Mouse (Mus musculus) cerebellum, adult 2 months (tissue): ENCODE measurements at regions not wholly inside any gene's neighbourhood (a gene's known extent, or its start where the extent isn't known, plus 50 kb on each side); places are given as distances from the start of the nearest gene placed in this dataset.

Experiments
- DNase-seq, 2 experiments: peaks; one replicate each; pipeline ENCODE4 v3.0.0; 2021
- H3K27ac ChIP-seq: fragments of 200-500 bp; 2 replicates; pipeline ENCODE4 v1.5.1; 2012; ENCODE audit warnings: low read length, control low read depth, inconsistent platforms; ENCODE audit not compliant: insufficient read depth
- H3K27me3 ChIP-seq: fragments of 200-500 bp; 2 replicates; pipeline ENCODE4 v1.6.1; 2012; ENCODE audit warnings: inconsistent platforms, mild to moderate bottlenecking, low read length, moderate library complexity; ENCODE audit not compliant: control insufficient read depth, insufficient read depth
- H3K4me1 ChIP-seq: fragments of 200-500 bp; 2 replicates; pipeline ENCODE4 v1.6.1; 2011; ENCODE audit warnings: low read length; ENCODE audit not compliant: control insufficient read depth, insufficient read depth
- H3K4me3 ChIP-seq: fragments of 200-500 bp; replicated peaks from 2 replicates; pipeline ENCODE3; 2011; ENCODE audit warnings: mild to moderate bottlenecking, low read depth, low read length, control low read depth; ENCODE audit not compliant: insufficient read depth
- CTCF ChIP-seq: fragments of 200-500 bp; IDR thresholded peaks from 2 replicates; pipeline ENCODE4 v1.5.1; 2011; ENCODE audit warnings: low read depth, mild to moderate bottlenecking, control low read depth, low read length, moderate library complexity, borderline replicate concordance; ENCODE audit not compliant: insufficient read depth
- POLR2A ChIP-seq: fragments of 200-500 bp; IDR thresholded peaks from 2 replicates; pipeline ENCODE4 v1.6.1; 2011; ENCODE audit warnings: low read length, control low read depth, borderline replicate concordance; ENCODE audit not compliant: insufficient read depth
- WGBS: fragments of 180-500 bp; shearing (Covaris S2); methylation state at CpG from one replicate; pipeline ENCODE4 v1.1.7; 2018; 5-methylcytosine and 5-hydroxymethylcytosine counted together

- Histone ChIP-seq H3K4me3 (no peak overlapping the region), H3K27ac (no peak overlapping the region), H3K27me3 (no peaks in the 10 kb centered on the region), H3K4me1 (peaks cover 6% of the 10 kb centered on the region; the same call in 1 of the 2 replicates)
- TF ChIP-seq CTCF (no peak), POLR2A (no peak)
- WGBS = 90% methylated on average over 3 of the region's 3 CpGs
- no peak for DNase-seq
These were observed 338.0 kb upstream of the Auts2 start for GRCm38 (mm10) chr5:132881170-132881569.

- TF ChIP-seq POLR2A = no peak
- TF ChIP-seq CTCF = no peak
- WGBS = 74% methylated on average over 6 of the region's 6 CpGs
- no peak overlapping the region for H3K27ac ChIP-seq
These were observed 333.2 kb upstream of the Auts2 start for GRCm38 (mm10) chr5:132876336-132876840.

DNA sequence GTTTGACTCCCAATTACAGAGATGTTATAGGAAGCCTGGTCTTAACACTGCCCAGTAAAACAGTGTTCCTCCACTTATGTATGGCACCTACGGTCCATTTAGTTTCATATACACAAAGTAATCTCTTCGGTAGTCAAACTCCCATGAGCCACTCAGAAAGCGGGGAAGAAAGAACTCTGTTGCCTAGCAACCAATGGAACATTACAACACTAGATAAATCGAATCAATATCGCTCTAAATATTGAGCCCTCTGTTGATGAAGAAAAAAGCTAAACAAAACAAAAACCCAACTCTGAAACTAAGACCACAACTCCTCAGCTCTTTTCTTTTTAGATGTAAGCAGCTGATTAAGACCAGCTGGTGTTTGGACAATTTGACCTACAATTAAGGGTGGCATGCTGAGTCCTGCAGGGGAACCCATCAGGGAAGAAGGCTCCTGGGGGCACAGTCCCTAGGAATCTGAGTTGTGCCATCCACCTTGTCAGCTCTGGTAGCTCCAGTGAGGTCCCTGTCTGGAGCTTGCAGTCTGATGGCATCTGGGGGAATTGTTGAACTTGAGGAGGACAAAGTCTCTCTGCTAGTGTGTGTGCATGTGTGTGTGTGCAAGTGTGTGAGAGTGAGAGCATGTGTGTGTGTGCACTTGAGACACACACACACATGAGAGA, 315.8 kb upstream of the Auts2 start:
- WGBS = 86% methylated on average over 5 of the region's 5 CpGs
- no peaks in the 10 kb centered on the region; the same call in 1 of the 2 replicates for H3K4me1 ChIP-seq
- H3K27me3 ChIP-seq = no peaks in the 10 kb centered on the region
- H3K4me3 ChIP-seq = no peak overlapping the region
- no peak for TF ChIP-seq CTCF
- TF ChIP-seq POLR2A = no peak
- no peak for DNase-seq
- H3K27ac ChIP-seq = no peak overlapping the region

More at GRCm38 (mm10) chr5:132876336-132876840, 333.2 kb upstream of the Auts2 start:
- Histone ChIP-seq H3K4me1 (no peaks in the 10 kb centered on the region; the same call in 1 of the 2 replicates), H3K27me3 (no peaks in the 10 kb centered on the region), H3K4me3 (no peak overlapping the region)
- DNase-seq = no peak

GRCm38 (mm10) chr5:132855619-132856510, 312.7 kb upstream of the Auts2 start:
- Histone ChIP-seq H3K27me3 (no peaks in the 10 kb centered on the region), H3K4me3 (no peak overlapping the region), H3K4me1 (no peaks in the 10 kb centered on the region; the same call in 1 of the 2 replicates), H3K27ac (no peak overlapping the region)
- peak in 1 of 2 experiments; percentile 32 for DNase-seq
- TF ChIP-seq POLR2A (no peak), CTCF (no peak)
- WGBS = 59% methylated on average over 4 of the region's 4 CpGs

DNA sequence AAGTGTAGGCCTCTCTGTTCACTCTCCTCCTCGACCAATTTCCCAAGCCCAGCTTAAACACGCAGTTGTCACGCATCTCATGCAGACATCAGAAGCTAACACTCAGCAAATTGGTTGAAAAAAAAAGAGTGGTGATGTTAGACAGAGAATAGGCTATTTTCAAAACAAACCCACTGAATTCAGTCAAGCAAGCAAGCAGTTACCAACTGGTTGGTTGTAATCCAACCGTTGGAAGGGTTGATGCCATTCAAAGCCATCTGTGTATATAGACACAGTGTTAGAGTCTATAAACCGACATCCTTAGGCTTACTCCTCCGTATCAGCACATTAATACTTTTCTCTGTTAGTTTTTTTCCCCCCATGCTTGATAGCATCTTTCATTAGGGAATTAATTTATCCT, 307.6 kb upstream of the Auts2 start:
- no peak for DNase-seq
- Histone ChIP-seq H3K4me1 (no peaks in the 10 kb centered on the region), H3K27ac (no peak overlapping the region), H3K4me3 (no peak overlapping the region), H3K27me3 (no peaks in the 10 kb centered on the region; the same call in 1 of the 2 replicates)
- no peak for TF ChIP-seq POLR2A
- TF ChIP-seq CTCF = no peak
- WGBS = 71% methylated on average over 6 of the region's 6 CpGs

GRCm38 (mm10) chr5:132848086-132848485, 304.9 kb upstream of the Auts2 start:
- WGBS = 63% methylated on average over 3 of the region's 3 CpGs
- Histone ChIP-seq H3K27me3 (no peaks in the 10 kb centered on the region; the same call in 1 of the 2 replicates), H3K27ac (no peak overlapping the region), H3K4me3 (no peak overlapping the region), H3K4me1 (no peaks in the 10 kb centered on the region)
- TF ChIP-seq CTCF (no peak), POLR2A (no peak)
- no peak for DNase-seq

DNA sequence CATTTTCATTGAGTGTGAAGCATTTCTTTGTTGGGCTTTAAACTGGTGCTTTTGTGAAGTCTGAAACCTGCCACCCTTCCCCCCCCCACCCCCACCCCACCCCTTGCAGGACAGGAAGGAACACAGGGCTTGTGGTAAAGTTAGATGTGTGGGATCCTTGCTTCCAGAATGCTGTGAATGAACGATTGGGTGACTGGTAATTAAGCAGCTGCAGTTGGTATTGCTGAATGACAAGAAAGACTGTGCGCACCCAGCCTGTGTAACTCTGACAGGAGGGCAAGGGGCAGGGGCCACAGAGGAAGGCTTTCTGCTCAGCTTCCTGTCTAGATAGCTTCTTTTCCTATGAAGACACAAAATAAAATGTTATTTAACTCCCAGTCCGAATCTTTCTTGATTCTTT, 300.1 kb upstream of the Auts2 start:
- Histone ChIP-seq H3K27ac (no peak overlapping the region), H3K4me3 (no peak overlapping the region), H3K4me1 (no peaks in the 10 kb centered on the region), H3K27me3 (no peaks in the 10 kb centered on the region)
- DNase-seq = no peak
- WGBS = 71% methylated on average over 3 of the region's 3 CpGs
- TF ChIP-seq CTCF = no peak
- no peak for TF ChIP-seq POLR2A
